Mouse (Mus musculus): Measurements from ENCODE around the gene Gm45234.

DNA sequence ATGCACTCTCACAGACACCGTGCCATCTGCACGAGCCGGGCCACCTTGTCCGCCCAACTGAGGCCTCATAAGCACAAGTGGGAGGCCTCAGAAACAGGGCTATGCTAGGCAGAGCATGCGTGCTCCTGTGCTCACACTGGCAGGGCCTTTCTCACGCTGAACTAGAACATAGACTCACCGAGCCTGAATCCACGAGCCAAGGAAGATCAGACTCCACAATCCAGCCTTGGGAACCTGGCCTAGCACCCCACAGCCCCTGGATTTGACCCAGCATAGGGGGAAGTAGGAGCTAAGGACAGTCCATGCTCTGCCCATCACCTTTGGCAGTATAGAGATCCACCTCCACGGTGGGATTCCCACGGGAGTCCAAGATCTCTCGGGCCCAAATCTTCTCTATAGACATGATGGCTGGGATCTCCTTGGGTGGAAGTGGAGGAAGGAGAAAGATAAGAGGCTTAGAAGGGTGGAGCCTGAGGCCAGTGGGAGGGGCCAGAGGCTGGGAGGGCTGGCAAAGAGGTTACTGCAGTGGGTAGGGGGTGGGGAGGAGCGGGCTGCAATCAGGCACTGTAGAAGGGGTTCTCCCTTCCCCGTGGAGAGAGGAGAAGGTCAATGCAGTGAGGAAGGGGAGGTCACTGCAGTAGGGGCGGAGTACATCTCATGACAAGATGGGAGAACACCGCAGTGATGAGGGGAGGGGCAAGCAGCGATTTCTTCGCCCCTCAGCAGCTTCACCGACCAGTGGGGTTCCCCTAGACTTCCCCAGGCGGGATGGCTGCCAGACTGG lies 12.3 kb upstream of the Gm45234 start:
- TF ChIP-seq CTCF (IDR thresholded peaks at IDR 0.05; ENCODE audit: borderline replicate concordance, extremely low read depth, insufficient read depth, insufficient read length) (no peak), POLR2A (IDR thresholded peaks at IDR 0.05; ENCODE audit: borderline replicate concordance, extremely low read depth, insufficient read depth, insufficient read length, poor library complexity, severe bottlenecking) (no peak)
